Mouse (Mus musculus): ENCODE measurements around the gene Bspry.
A peak's percentile ranks its signal among the peaks of the same experiment; 100 is the strongest.

Bspry gene

DNA sequence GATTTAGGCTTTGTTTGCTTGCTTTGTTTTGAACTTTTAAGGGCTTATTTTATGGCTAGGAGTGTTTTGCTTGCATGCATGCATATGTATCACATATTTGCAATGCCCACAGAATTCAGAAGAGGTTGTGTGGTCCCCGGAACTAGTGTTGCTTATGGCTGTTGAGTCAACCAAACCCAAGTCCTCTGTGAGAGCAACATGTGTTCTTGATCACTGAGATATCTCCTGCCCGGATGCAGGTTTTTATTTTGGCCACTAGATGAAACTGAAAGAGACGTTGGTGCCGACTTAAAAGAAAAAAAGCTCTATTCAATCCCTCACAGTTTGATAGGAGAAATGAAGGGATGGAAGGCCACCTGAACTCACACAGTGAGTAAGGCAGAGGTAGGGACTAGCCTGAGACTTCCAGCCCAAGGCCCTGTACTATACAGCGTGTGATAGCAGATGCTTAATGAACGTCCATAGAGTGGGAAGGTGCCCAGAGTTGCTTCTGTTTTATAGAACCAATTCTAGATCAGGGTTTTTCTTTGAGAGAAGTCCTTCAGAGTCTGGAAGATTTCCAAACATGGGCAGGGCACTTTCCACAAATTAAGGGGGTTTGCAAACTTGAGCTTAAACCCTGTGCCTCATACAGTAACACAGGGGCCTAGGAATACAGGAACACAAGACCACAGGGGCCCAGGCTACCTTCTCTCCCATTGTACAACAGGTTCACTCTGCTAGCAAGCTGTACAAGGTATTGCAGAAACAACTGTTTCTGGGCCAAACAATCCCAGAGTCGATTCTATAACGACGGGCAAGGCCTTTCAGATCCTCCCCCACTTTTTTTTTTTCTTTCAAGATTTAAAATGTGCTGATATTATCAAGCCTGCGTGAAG lies 37.9 kb downstream of the Bspry start:
- no peak for DNase-seq

DNA sequence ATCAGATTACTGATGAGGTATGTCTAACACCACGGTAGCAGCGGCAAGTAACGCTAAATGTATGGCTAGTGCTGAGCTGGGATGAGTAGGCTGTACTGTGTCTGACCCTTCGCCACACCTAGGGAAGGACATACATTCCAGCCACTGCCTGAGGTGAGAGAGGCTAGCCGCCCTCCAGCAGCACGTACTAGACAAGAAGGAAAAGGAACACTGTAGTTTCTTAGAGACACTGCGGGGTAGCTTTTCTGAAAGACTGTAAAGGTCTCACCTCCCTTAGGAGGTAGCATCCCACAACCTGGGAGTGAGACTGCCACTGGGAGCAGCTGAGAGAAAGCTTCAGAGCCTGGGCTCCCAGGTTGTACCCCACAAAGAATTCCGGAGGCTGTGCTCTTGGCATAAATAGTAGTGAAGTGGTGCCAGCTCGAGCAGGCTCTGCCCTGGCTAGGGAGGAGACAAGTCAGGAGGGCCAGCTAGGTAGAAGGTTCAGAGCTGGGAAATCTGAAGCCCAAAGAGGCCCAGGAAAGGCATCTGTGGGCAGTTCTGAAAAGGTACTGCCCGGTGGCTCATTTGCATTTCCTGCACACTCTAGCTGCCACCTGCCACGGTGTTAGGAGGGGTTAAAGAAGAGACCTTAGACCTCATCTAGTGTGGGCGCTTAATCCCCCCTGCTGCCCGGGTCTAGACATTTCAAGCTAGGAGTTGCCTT lies 38.7 kb downstream of the Bspry start:
- DNase-seq, result peak; percentile 70

- no peak for DNase-seq
These were observed 39.4 kb downstream of the Bspry start for GRCm38 (mm10) chr4:62519122-62519848.

- peak; percentile 92 for DNase-seq
These were observed 40.0 kb downstream of the Bspry start, which contains the start of gene Alad for GRCm38 (mm10) chr4:62519849-62520233. Alad (minus strand) TSS chr4:62519918.

GRCm38 (mm10) chr4:62520892-62521400 lies 41.1 kb downstream of the Bspry start:
- DNase-seq, result no peak

- DNase-seq, result peak; percentile 98
These were observed 45.0 kb downstream of the Bspry start, which contains the start of the genes Pole3 and 4933430I17Rik for GRCm38 (mm10) chr4:62524651-62525488. Pole3 (minus strand) TSS chr4:62525068. 4933430I17Rik (plus strand) TSS chr4:62525369.

GRCm38 (mm10) chr4:62525489-62525811 lies 45.6 kb downstream of the Bspry start:
- DNase-seq, result no peak

GRCm38 (mm10) chr4:62526256-62526655 lies 46.4 kb downstream of the Bspry start:
- DNase-seq, result no peak

- no peak for DNase-seq
These were observed 47.8 kb downstream of the Bspry start for GRCm38 (mm10) chr4:62527655-62528054.

GRCm38 (mm10) chr4:62533729-62534128 lies 53.9 kb downstream of the Bspry start:
- DNase-seq, result no peak

DNA sequence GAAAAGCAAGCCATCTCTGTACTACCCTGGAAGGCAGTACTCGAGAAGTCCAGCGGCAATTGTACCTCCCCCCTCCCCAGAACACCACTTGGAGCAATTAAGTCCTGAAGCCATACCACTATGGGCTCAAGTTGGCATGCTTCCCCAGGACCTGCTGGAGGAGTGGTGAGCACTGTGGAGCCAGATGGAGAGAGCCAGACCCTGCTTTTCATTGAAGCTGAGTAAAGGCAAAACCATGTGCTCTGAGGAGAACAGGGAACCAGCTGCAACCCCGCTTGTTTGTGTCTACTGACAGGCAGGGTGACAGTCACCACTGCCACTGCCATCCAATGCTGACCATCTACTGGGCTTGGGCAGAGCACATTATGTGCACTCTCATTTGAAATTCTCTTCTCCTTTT lies 61.9 kb downstream of the Bspry start:
- no peak for DNase-seq

GRCm38 (mm10) chr4:62543782-62544181 lies 63.9 kb downstream of the Bspry start:
- no peak for DNase-seq

GRCm38 (mm10) chr4:62544801-62545200 lies 64.9 kb downstream of the Bspry start:
- DNase-seq, result no peak

Measured in kidney, adult 18-20 months (tissue).